Mouse (Mus musculus) spleen, postnatal 36 days (tissue): ENCODE results near the gene Gm16451.
"Not testable (repeated sequence)": the region's sequence is repeated elsewhere in the genome, so short reads cannot be mapped to it uniquely, and the experiment has no call there.

ENCODE experiments used
- DNase-seq, 2 experiments: peaks; one replicate each; pipeline ENCODE4 v3.0.0; 2022; ENCODE audit warnings: low spot score in 2 of 2, mixed read lengths in 1 of 2

Gm16451 gene

DNA sequence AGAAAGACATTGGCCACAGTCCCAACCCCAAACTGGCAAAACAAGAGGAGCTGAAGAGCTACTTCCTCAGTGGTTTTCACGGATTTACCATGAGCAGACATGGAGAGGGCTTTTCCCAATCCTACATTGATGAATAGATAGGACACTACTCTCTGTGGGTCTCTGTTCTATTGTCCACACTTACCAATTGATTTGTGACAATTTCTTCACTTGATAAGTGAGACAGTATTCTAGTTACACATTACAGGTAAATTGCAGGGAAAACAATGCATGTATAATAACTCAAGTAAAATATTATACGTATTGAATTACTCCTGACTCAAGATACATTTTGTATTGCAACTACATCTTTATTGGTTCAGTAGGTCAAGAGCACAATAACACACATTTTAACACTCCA, at the start of gene Gm16451:
Gene Gm16451 (minus strand): TSS at position 101 of the 400 bp plus-strand sequence.
- DNase-seq: not testable (repeated sequence)

DNA sequence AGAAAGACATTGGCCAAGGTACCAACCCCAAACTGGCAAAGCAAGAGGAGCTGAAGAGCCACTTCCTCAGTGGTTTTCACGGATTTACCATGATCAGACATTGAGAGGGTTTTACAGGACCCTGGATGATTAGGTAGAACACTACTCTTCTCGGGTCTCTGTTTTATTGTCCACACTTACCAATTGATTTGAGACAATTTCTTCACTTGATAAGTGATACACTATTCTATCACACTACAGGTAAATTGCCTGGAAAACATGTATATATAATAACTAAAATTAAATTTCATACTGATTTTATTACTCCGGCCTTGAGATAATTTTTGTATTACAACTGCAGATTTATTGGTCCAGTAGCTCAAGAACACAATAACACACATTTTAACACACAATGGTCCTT, 45.9 kb upstream of the Gm16451 start, which contains the start of gene Vmn1r142:
Gene Vmn1r142 (minus strand): TSS at position 101 of the 400 bp plus-strand sequence.
- not testable (repeated sequence) for DNase-seq

DNA sequence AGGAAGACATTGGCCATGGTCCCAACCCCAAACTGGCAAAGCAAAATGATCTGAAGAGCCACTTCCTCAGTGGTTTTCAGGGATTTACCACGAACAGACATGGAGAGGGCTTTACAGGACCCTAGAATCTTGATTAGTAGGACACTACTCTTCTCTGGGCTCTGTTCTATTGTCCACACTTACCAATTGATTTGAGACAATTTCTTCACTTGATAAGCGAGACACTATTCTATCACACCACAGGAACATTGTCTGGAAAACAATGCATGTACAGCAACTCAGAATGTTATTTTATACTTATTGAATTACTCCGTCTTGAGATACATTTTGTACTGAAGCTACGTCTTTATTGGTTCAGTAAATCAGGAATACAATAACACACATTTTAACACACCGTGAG, 16.6 kb upstream of the Gm16451 start, which contains the start of gene Gm10666:
Gene Gm10666 (minus strand): TSS at position 101 of the 400 bp plus-strand sequence.
- not testable (repeated sequence) for DNase-seq

DNA sequence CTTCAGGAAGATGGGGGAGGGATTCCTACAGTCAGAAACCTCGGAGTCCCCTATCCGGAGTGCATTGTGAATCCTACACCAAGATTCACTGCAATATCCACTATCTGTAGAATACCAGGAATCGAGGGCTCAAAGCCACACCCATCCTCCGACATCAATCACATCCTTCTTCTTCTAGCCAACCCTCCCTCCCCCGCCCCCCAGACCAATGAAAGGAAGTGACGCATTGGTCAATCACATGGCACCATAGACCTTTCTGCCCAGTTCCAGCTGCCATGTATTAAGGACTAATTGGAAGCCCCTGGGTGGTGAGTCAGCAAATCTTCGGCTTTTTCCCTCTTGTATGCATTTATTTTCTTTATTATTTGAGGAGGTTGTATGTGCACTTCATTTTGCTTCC, 49.3 kb downstream of the Gm16451 start, which contains the start of gene Vmn1r139:
Gene Vmn1r139 (plus strand): TSS at position 301 of the 400 bp plus-strand sequence.
- DNase-seq: not testable (repeated sequence)
